Mouse (Mus musculus): ENCODE results near the gene Hesx1. TPM values are rescaled to one million over a fixed set of nuclear protein-coding genes. Genes with fewer than 3 reads are reported as not detected.

Gene Hesx1
- 1.6 TPM for polyA plus RNA-seq (2015; fragmentation: Illumina TruSeq; extraction: RNeasy Lipid Tissue Mini Kit (QIAGEN cat#74804); ENCODE audit: insufficient read depth, low replicate concordance)

GRCm38 (mm10) chr14:26994211-26994741 lies at the start of gene Hesx1:
Gene Hesx1, plus strand, starts transcription at chr14:26994416.

GRCm38 (mm10) chr14:26971106-26971789 lies 23.0 kb upstream of the Hesx1 start, which contains the start of gene Appl1:
Gene Appl1, minus strand, starts transcription at chr14:26971232.

GRCm38 (mm10) chr14:27038783-27039182 lies 44.6 kb downstream of the Hesx1 start, which contains the start of gene Il17rd:
Gene Il17rd, plus strand, starts transcription at chr14:27038941.

Other genes starting within 250 kb of the Hesx1 start
- not detected for gene Asb14, start 99.9 kb upstream of the Hesx1 start, polyA plus RNA-seq (2015; fragmentation: Illumina TruSeq; extraction: RNeasy Lipid Tissue Mini Kit (QIAGEN cat#74804); ENCODE audit: insufficient read depth, low replicate concordance)
- 38.7 TPM for gene Appl1, start 23.2 kb upstream of the Hesx1 start, polyA plus RNA-seq (2015; fragmentation: Illumina TruSeq; extraction: RNeasy Lipid Tissue Mini Kit (QIAGEN cat#74804); ENCODE audit: insufficient read depth, low replicate concordance)
- gene Il17rd, start 44.5 kb downstream of the Hesx1 start, polyA plus RNA-seq (2015; fragmentation: Illumina TruSeq; extraction: RNeasy Lipid Tissue Mini Kit (QIAGEN cat#74804); ENCODE audit: insufficient read depth, low replicate concordance): 2.6 TPM
- gene Arhgef3, start 120.5 kb downstream of the Hesx1 start, polyA plus RNA-seq (2015; fragmentation: Illumina TruSeq; extraction: RNeasy Lipid Tissue Mini Kit (QIAGEN cat#74804); ENCODE audit: insufficient read depth, low replicate concordance): 80.2 TPM

Measured in spleen, adult 10 weeks (tissue).